Mouse (Mus musculus) embryonic facial prominence, embryonic 10.5 days (tissue): Measurements from ENCODE around the gene Prcp. TPM values are rescaled to one million over a fixed set of nuclear protein-coding genes. Genes with fewer than 3 reads are reported as not detected.

ENCODE experiments used
- DNase-seq: peaks from one replicate; pipeline ENCODE4 v3.0.0-alpha.2; 2017; ENCODE audit warnings: low spot score
- H3K27ac ChIP-seq: fragments of 300-500 bp; sonication (generic); replicated peaks from 2 replicates; pipeline ENCODE4 v1.5.1; 2016; ENCODE audit warnings: mild to moderate bottlenecking
- H3K27me3 ChIP-seq: fragments of 300-500 bp; sonication (generic); replicated peaks from 2 replicates; pipeline ENCODE4 v1.6.1; 2016; ENCODE audit warnings: low read depth, mild to moderate bottlenecking; ENCODE audit not compliant: poor library complexity, severe bottlenecking
- H3K36me3 ChIP-seq: fragments of 300-500 bp; sonication (generic); replicated peaks from 2 replicates; pipeline ENCODE4 v1.6.1; 2016; ENCODE audit warnings: mild to moderate bottlenecking, moderate library complexity
- H3K4me1 ChIP-seq: fragments of 300-500 bp; sonication (generic); 2 replicates; pipeline ENCODE4 v1.6.1; 2016
- H3K4me3 ChIP-seq: fragments of 300-500 bp; sonication (generic); 2 replicates; pipeline ENCODE4 v1.5.1; 2016; ENCODE audit warnings: mild to moderate bottlenecking, moderate library complexity
- H3K9me3 ChIP-seq: fragments of 300-500 bp; sonication (generic); 2 replicates; pipeline ENCODE4 v1.6.1; 2016; ENCODE audit warnings: mild to moderate bottlenecking
- WGBS: fragments of 180-500 bp; shearing (Covaris S2); methylation state at CpG from one replicate; pipeline ENCODE4 v1.1.7; 2016; 5-methylcytosine and 5-hydroxymethylcytosine counted together
- polyA plus RNA-seq: library from polyadenylated mRNA; unstranded; fragments of >200 nt; fragmentation: Nextera tagmentation; extraction: Ambion mirVana; gene quantifications from 2 replicates; pipeline ENCODE4 v1.2.1, GENCODE M21; 2016

Gene Prcp
- polyA plus RNA-seq, result 19.5 and 20.3 TPM in 2 replicates

DNA sequence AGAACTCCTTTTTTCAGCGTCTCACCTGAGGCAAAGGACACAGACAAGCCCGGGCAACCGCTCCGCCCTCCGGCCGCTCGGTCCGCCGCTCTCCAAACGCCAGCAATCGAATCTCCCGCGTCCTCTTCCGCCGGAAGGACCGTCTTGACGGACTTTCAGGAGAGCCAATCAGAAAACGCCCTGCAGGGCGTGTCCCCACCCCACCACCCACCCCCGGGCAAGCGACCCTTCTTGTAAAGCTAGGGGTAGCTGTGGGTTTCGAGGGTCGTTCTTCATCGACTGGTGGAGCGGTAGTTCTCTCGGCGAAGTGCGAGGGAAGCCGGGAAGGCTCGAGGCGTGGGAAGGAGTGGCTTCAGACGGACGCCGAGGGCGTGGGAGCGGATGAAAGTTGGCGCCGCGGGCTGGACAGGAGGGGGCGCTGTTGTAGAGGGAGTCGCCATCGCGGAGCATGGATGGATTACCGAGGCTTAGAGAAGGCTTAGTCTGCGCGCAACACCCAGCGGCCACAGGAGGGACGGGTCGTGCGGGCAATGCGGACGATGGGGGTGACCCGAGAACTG, at the start of gene Prcp, which contains the start of gene Ddias:
Gene Prcp, plus strand, starts transcription at position 355 of the 560 bp plus-strand sequence.
Gene Ddias, minus strand, starts transcription at position 132 of the 560 bp plus-strand sequence.
- Histone ChIP-seq H3K4me1 (peaks cover 34% of the 10 kb centered on the region), H3K27me3 (no peaks in the 10 kb centered on the region), H3K4me3 (peak within 1 kb of the TSS; percentile 71), H3K27ac (peak within 1 kb of the TSS; percentile 97), H3K9me3 (no peaks in the 10 kb centered on the region), H3K36me3 (peaks cover 14% of the 10 kb centered on the region)
- DNase-seq, result peak; percentile 96
- under 1% methylated on average over 53 of the region's 53 CpGs for WGBS

DNA sequence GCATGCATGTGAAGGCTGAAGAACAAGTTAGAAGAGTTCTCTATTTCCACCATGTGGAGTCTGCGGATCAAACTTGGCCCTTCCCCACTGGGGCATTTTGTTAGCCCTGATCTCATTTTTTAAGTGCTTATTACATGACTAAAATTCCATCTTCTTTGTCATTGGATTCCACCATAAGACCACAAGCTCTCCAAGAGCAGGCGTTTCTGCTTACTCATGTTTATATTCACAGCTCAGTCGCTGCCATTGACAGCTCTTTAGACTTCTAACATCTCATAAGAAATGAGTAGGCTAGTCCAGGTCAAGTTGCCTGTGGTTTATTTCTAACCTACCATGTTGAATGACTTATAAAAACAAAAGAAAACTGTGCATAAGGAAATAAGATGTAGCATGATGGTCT, 48.0 kb upstream of the Prcp start:
- Histone ChIP-seq H3K27ac (no peak overlapping the region), H3K4me1 (peaks cover 16% of the 10 kb centered on the region), H3K4me3 (no peak overlapping the region), H3K9me3 (no peaks in the 10 kb centered on the region), H3K27me3 (no peaks in the 10 kb centered on the region), H3K36me3 (no peaks in the 10 kb centered on the region)
- DNase-seq, result no peak
- WGBS, result 93% methylated on average over 3 of the region's 3 CpGs

DNA sequence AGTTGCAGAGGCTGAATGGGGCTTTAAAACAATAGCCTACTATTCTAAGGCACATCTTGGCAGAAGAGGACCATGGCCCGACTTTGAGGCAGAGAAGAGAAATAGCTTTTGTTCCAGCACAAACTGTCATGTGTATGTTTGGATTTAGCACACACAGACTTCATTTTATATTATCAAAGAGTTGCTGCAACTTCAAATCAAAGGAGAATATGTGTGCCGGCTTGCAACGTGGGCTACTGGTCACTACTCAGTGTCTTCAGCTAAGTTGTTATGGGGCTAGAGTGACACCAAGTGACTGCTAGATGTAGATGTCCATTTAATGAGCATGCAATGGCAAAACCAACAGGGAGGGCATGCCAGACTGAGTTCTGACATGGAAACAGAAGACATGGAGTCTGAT, 46.3 kb upstream of the Prcp start:
- no peak overlapping the region for H3K4me3 ChIP-seq
- no peak for DNase-seq
- no peaks in the 10 kb centered on the region for H3K4me1 ChIP-seq
- no peaks in the 10 kb centered on the region for H3K27me3 ChIP-seq
- no peak overlapping the region for H3K27ac ChIP-seq
- 43% methylated on average over 3 of the region's 3 CpGs for WGBS
- no peaks in the 10 kb centered on the region for H3K36me3 ChIP-seq
- H3K9me3 ChIP-seq, result no peaks in the 10 kb centered on the region

DNA sequence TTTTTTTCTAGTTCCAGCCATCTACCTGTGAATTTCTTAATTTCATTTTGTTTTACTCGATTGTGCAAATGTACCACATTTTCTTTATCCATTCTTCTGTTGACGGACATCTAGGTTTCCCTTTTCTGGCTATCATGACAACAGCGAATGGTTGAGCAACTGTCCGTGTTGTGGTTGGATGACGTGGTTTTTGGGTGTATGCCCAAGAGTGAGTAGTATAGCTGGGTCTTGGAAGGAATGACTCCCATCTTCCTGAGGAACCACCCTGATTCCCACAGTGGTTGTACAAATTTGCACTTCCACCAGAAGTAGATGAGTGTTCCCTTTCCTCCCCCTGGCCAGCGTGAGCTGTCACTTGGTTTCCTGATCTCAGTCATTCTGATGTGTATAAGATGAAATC, 41.9 kb upstream of the Prcp start:
- Histone ChIP-seq H3K27me3 (no peaks in the 10 kb centered on the region), H3K36me3 (peaks cover 7% of the 10 kb centered on the region; the same call in 1 of the 2 replicates), H3K4me3 (no peak overlapping the region), H3K27ac (no peak overlapping the region), H3K4me1 (no peaks in the 10 kb centered on the region), H3K9me3 (no peaks in the 10 kb centered on the region)
- WGBS, result 93% methylated on average over 6 of the region's 6 CpGs
- no peak for DNase-seq

DNA sequence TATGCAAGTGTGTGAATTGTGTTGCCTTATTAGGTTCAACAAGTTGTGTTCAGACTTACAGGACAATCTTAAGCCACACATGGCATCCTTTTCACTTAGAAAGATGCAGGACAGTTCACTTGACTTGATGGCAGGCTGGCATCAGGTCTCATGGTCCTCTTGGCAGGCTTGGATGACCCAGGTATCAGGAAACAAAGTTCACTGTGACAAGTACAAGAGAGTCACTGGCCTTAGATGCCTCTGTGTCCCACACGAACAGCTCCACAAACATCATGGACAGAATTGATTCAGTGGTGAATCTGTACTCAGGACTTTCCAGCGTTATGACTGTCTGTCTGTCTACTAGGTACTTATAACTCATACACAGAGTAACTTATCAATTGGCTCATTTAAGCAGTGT, 39.9 kb upstream of the Prcp start:
- H3K4me1 ChIP-seq, result no peaks in the 10 kb centered on the region
- no peaks in the 10 kb centered on the region for H3K27me3 ChIP-seq
- no peaks in the 10 kb centered on the region for H3K9me3 ChIP-seq
- H3K4me3 ChIP-seq, result no peak overlapping the region
- 90% methylated on average over 2 of the region's 2 CpGs for WGBS
- H3K27ac ChIP-seq, result no peak overlapping the region
- DNase-seq, result no peak
- peaks cover 7% of the 10 kb centered on the region; the same call in 1 of the 2 replicates for H3K36me3 ChIP-seq

DNA sequence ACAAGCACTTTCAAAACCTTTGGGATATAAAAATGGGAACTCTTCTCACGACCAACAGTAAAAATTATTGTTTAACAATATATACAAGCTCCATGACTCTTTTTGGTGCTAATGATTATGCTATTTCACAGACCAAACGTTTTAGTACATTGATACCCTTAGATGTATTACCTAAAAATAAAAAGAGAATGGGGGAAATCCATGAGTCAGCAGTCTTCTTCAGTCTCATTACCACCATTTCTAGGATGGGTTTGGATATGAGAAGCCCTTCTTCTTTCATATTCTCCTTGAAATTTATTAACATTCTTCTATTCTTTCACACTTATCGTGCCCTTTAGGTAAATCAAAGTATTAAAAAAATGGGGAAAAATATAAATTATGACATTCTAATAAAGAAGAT, 37.8 kb upstream of the Prcp start:
- Histone ChIP-seq H3K4me1 (no peaks in the 10 kb centered on the region), H3K4me3 (no peak overlapping the region), H3K9me3 (no peaks in the 10 kb centered on the region), H3K27ac (no peak overlapping the region), H3K27me3 (no peaks in the 10 kb centered on the region), H3K36me3 (peaks cover 7% of the 10 kb centered on the region; the same call in 1 of the 2 replicates)
- 87% methylated on average over 3 of the region's 3 CpGs for WGBS
- no peak for DNase-seq

DNA sequence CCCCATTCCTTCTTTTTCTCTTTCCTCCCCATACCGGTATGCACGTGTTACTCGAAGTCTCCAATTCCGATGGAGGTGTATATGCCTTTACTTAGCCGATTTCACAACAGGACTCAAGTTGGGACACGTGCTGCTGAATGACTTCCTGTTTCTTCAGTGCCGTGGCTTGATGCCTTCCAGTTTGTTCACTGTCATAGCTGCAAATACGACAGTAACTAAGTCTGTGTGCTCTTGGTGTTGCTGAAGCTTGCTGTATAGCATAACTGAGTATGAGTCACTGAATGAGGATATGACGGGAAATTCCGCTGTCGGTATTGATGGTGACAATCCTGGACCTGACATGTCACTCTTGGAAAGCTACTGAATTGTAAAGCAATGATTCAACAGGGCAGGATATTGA, 37.0 kb upstream of the Prcp start:
- DNase-seq, result no peak
- peaks cover 7% of the 10 kb centered on the region; the same call in 1 of the 2 replicates for H3K36me3 ChIP-seq
- H3K4me3 ChIP-seq, result no peak overlapping the region
- H3K4me1 ChIP-seq, result no peaks in the 10 kb centered on the region
- no peak overlapping the region for H3K27ac ChIP-seq
- WGBS, result 85% methylated on average over 11 of the region's 11 CpGs
- H3K9me3 ChIP-seq, result no peaks in the 10 kb centered on the region
- no peaks in the 10 kb centered on the region for H3K27me3 ChIP-seq

DNA sequence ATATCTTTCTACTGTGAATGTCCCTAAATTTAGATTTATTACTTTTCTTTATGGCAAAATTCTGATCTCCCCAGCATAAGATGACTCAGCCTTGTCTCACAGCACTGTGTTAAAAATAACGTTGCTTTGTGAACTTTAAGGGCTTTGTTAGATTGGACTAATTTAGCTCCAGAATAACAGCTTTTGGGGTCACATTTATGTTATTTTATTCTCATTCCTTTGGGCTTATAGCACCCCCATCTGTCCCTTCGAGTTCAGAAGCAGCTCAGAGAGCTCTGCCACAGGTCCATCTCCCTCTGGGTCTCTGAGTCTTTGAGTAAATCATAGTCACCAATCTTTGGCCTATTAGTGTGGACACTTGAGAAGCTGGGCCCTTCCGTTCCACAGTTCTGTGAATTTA, 36.4 kb upstream of the Prcp start:
- H3K4me1 ChIP-seq, result no peaks in the 10 kb centered on the region
- H3K36me3 ChIP-seq, result peaks cover 7% of the 10 kb centered on the region; the same call in 1 of the 2 replicates
- no peak overlapping the region for H3K4me3 ChIP-seq

DNA sequence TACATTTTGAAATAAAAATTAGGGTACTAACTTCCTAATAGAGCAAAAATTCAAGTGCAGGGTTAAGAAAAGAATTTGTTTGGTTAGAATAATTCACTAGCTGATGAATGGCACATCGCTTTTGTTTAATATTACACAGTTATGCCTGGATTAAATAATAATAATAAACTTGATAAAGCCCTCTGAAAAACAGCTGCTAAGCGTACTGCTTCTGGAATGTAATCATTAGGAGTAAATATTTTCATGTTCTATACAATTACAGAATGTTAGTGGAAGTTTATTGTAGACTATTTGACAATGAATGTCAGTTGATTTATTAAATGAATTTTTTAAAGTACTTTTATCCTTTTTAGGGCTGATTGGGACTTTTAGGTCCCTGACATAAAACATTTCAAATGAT, 32.0 kb upstream of the Prcp start:
- no peaks in the 10 kb centered on the region for H3K36me3 ChIP-seq
- 85% methylated on average over 2 of the region's 2 CpGs for WGBS
- H3K4me3 ChIP-seq, result no peak overlapping the region
- no peaks in the 10 kb centered on the region for H3K4me1 ChIP-seq
- H3K9me3 ChIP-seq, result no peaks in the 10 kb centered on the region
- no peak for DNase-seq
- H3K27ac ChIP-seq, result no peak overlapping the region
- no peaks in the 10 kb centered on the region for H3K27me3 ChIP-seq

More for the DNA sequence above, 36.4 kb upstream of the Prcp start:
- Histone ChIP-seq H3K27ac (no peak overlapping the region), H3K27me3 (no peaks in the 10 kb centered on the region), H3K9me3 (no peaks in the 10 kb centered on the region)
- 74% methylated on average over 3 of the region's 3 CpGs for WGBS
- DNase-seq, result no peak

DNA sequence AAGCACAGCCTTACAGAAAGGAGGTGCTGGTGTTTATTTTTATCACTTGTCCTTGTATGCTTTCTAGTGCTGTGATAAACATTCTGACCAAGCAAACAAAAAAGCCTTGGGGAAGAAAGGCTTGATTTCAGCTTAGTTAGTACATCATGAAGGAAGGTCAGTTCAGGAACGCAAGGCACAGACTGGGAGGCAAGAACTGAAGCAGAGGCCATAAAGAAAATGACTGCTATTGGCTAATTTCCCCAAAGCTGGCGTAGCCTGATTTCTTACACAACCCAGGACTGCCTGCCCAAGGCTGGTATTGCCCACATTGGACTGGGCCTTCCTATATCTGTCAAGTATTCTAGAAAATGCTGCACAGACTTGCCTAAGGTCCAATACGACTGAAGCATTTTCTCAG, 26.0 kb upstream of the Prcp start:
- Histone ChIP-seq H3K4me3 (no peak overlapping the region), H3K9me3 (no peaks in the 10 kb centered on the region), H3K36me3 (no peaks in the 10 kb centered on the region), H3K27ac (no peak overlapping the region), H3K4me1 (no peaks in the 10 kb centered on the region), H3K27me3 (no peaks in the 10 kb centered on the region)
- 84% methylated on average over 3 of the region's 3 CpGs for WGBS
- no peak for DNase-seq

DNA sequence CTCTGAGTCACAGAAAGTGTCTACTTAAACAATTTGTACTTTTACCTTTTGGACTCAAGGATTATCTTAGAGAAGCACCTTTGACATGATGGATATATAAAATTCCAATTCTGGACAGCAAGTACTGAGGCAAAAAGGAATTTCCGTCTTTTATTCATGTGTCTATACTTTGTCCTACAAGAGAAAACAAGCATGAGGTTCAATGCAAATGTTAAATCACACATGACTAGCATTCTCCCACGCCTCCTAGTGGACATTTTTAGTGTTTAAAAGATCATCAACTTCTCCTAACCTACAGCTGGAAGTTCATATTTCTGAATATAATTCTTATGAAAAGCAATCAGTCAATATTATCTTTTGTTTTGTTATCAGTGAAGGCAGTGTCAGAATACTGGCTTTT, 7.7 kb upstream of the Prcp start:
- no peaks in the 10 kb centered on the region for H3K9me3 ChIP-seq
- H3K27ac ChIP-seq, result no peak overlapping the region
- 38% methylated on average over 2 of the region's 2 CpGs for WGBS
- no peak overlapping the region for H3K4me3 ChIP-seq
- DNase-seq, result no peak
- peaks cover 49% of the 10 kb centered on the region for H3K36me3 ChIP-seq
- H3K4me1 ChIP-seq, result no peaks in the 10 kb centered on the region
- H3K27me3 ChIP-seq, result no peaks in the 10 kb centered on the region

DNA sequence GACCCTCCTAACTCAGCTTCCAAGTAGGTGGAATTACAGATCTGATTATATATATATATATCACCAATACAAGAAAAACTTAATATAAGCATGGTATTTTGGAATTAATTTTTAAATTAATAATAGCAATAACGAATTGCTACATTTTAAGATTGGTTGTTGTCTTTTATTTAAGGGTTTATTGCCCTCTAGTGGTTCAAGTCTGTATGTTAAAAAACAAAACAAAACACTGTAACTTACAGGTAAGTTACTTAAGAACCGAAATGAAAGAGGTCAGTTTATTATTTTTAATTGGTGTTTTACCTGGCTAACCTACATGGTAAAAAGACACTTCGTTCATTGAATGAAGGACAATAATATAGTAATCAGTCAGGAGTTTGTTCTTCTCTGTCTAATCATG, 4.1 kb upstream of the Prcp start:
- H3K36me3 ChIP-seq, result peaks cover 37% of the 10 kb centered on the region
- no peak overlapping the region for H3K4me3 ChIP-seq
- WGBS, result 78% methylated on average over 3 of the region's 3 CpGs
- peaks cover 9% of the 10 kb centered on the region for H3K4me1 ChIP-seq
- no peak overlapping the region for H3K27ac ChIP-seq
- no peaks in the 10 kb centered on the region for H3K9me3 ChIP-seq
- no peaks in the 10 kb centered on the region for H3K27me3 ChIP-seq
- DNase-seq, result no peak

DNA sequence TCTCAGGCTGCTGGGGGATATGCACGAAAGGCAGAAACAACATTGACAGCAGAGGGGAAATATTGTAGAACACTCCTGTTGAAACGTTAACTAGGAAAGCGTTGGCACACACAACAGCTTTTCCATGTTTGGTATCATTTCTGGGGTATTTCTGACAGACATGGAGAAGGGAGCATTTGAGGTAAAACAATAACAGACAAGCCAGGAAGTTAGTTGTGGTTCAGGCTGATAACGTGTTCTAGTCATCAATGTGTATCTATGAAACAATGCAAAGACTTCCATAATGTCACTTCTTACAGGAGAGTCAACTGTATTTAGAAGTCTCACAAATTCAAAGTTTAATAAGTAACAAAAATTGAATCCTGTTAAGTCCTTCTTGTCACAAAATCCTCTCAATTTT, 2.7 kb upstream of the Prcp start:
- no peak for DNase-seq

More for the DNA sequence above, 2.7 kb upstream of the Prcp start:
- H3K27me3 ChIP-seq, result no peaks in the 10 kb centered on the region
- H3K4me3 ChIP-seq, result no peak overlapping the region
- H3K4me1 ChIP-seq, result peaks cover 22% of the 10 kb centered on the region
- H3K9me3 ChIP-seq, result no peaks in the 10 kb centered on the region
- 92% methylated on average over 4 of the region's 4 CpGs for WGBS
- peaks cover 26% of the 10 kb centered on the region for H3K36me3 ChIP-seq
- H3K27ac ChIP-seq, result no peak overlapping the region
